Mouse (Mus musculus): ENCODE results near the gene Rnf220.

GRCm38 (mm10) chr4:117427540-117427939, 69.3 kb downstream of the Rnf220 start:
- TF ChIP-seq CTCF (IDR thresholded peaks at IDR 0.05; ENCODE audit: extremely low read depth, insufficient read depth, insufficient read length, insufficient replicate concordance) (no peak), POLR2A (IDR thresholded peaks at IDR 0.05; ENCODE audit: low read depth, low read length) (no peak)
